In the genomic region with DNA sequence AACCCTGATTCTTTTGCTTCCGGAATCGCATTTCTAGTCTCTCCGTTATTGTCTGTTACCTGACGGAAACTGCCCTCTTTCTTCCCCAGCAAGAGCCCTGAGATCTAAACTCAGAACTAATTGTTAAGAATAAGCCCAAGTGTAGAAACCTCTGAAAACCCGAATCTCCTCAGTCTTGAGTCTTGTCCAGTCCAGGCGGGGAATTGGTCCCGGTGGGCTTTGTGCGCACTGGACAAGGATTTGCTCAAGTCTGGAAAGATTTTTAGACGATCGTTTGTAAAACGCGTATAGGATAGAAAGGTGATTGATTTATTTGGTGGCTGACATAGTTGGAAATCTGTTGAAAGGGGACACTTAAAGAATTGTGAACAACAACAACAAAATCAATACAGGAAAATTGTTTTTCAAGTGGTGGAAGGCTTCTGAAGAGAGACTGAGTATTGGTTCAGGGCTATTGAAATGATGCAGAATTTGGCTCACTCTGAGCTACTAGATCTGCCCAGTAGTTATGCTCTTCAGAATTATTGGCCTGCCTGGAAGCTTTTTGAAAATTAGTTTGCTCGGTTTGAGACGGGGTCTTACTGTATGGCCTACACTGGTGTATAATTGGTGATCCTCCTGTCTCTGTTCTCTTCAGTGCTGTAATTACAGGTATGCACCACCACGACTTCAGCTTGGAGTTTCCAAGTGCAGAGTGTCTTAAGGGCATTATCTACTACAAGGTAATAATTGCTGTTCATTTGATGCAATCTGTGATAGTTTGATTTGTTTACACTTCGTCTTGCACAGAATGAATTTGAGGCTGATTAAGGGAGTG, we compare ENCODE assay signal across 8 mouse cellular contexts. TPM values are rescaled to one million over a fixed set of nuclear protein-coding genes. Genes with fewer than 3 reads are reported as not detected.
DNase-seq lines count a peak whose midpoint lies in the region; ATAC-seq and TF ChIP-seq lines count a peak whose summit lies in the region.

No protein-coding gene starts in this region.

- peak overlapping the region; percentile 87 for H3K4me2 ChIP-seq in heart, embryonic 14.5 days (ENCODE audit: low read length)
- H3K4me2 ChIP-seq in forebrain, embryonic 11.5 days (ENCODE audit: low read depth, low read length, severe bottlenecking), result peak overlapping the region; percentile 63
- peak overlapping the region; percentile 76 for H3K4me2 ChIP-seq in liver, embryonic 11.5 days

- intact Hi-C loops in heart, postnatal 25 days (cut with DNase I), result loop anchor here (2.0 kb wide), 1 partner anchor 37 kb away; a partner anchor contains a TSS

- WGBS in heart, embryonic 14.5 days, result 7% methylated on average over 16 of the region's 16 CpGs
- 10% methylated on average over 16 of the region's 16 CpGs for WGBS in forebrain, embryonic 11.5 days
- WGBS in liver, embryonic 11.5 days, result 9% methylated on average over 16 of the region's 16 CpGs

- in situ Hi-C loops in ES-E14 (cut with MboI; ENCODE audit: low sequenced_read_pairs in 2 of 2, unreplicated experiment in 2 of 2), result no loop called here

- no peaks in the 10 kb centered on the region for H3K27me3 ChIP-seq in heart, embryonic 14.5 days (ENCODE audit: control insufficient read depth, insufficient read depth, low read length)
- H3K27me3 ChIP-seq in forebrain, embryonic 11.5 days (ENCODE audit: control insufficient read depth, insufficient read depth, low read length), result no peaks in the 10 kb centered on the region
- no peaks in the 10 kb centered on the region for H3K27me3 ChIP-seq in liver, embryonic 11.5 days (replicated peaks; ENCODE audit: control insufficient read depth, insufficient read depth, low read length)
- no peaks in the 10 kb centered on the region for H3K27me3 ChIP-seq in splenic B cell, adult 2 months (ENCODE audit: control insufficient read depth, insufficient read depth, low read length, poor library complexity, severe bottlenecking)

- peaks cover 12% of the 10 kb centered on the region; the same call in 1 of the 2 replicates for H3K36me3 ChIP-seq in heart, embryonic 14.5 days (ENCODE audit: control insufficient read depth, insufficient read depth, low read length)
- H3K36me3 ChIP-seq in ES-E14 (ENCODE audit: control insufficient read depth, insufficient read depth, low read length, poor library complexity, severe bottlenecking), result peaks cover 2% of the 10 kb centered on the region; the same call in 1 of the 2 replicates
- no peaks in the 10 kb centered on the region for H3K36me3 ChIP-seq in forebrain, embryonic 11.5 days (ENCODE audit: control insufficient read depth, insufficient read depth, low read length)
- H3K36me3 ChIP-seq in liver, embryonic 11.5 days (ENCODE audit: control insufficient read depth, insufficient read depth, low read length), result peaks cover 2% of the 10 kb centered on the region; the same call in 1 of the 2 replicates
- H3K36me3 ChIP-seq in splenic B cell, adult 2 months (ENCODE audit: control insufficient read depth, insufficient read depth, low read length, poor library complexity, severe bottlenecking), result no peaks in the 10 kb centered on the region; the same call in 1 of the 2 replicates

- H3K4me3 ChIP-seq in heart, embryonic 14.5 days (ENCODE audit: control insufficient read depth in 1 of 2, insufficient read depth in 1 of 2, low read depth in 1 of 2, low read length in 2 of 2), result peak overlapping the region; percentile 64 to 66
- peak overlapping the region; percentile 87 to 90 for H3K4me3 ChIP-seq in ES-E14 (ENCODE audit: insufficient read depth in 1 of 2, low read depth in 1 of 2, low read length in 2 of 2, poor library complexity in 1 of 2, severe bottlenecking in 1 of 2)
- peak overlapping the region; percentile 67 for H3K4me3 ChIP-seq in forebrain, embryonic 11.5 days (ENCODE audit: low read depth, low read length)
- peak overlapping the region; percentile 81 for H3K4me3 ChIP-seq in liver, embryonic 11.5 days (ENCODE audit: low read depth, low read length)

- peak overlapping the region; percentile 87 to 94 for H3K27ac ChIP-seq in heart, embryonic 14.5 days (replicated peaks in 1 of 2; ENCODE audit: control insufficient read depth in 1 of 2, insufficient read depth in 1 of 2, low read depth in 2 of 2, low read length in 2 of 2)
- H3K27ac ChIP-seq in ES-E14 (ENCODE audit: insufficient read depth, low read depth, low read length, poor library complexity, severe bottlenecking), result peak overlapping the region; percentile 91
- peak overlapping the region; percentile 79 for H3K27ac ChIP-seq in forebrain, embryonic 11.5 days (ENCODE audit: low read depth, low read length)
- H3K27ac ChIP-seq in liver, embryonic 11.5 days (ENCODE audit: low read depth, low read length), result peak overlapping the region; percentile 84

- no peak for DNase-seq in heart, postnatal 25 days (ENCODE audit: low spot score)
- DNase-seq in ES-E14 (ENCODE audit: low read depth, low spot score), result peak; percentile 21
- DNase-seq in forebrain, embryonic 11.5 days (ENCODE audit: low spot score), result no peak
- DNase-seq in liver, embryonic 11.5 days (ENCODE audit: low spot score), result no peak
- DNase-seq in splenic B cell, adult 2 months (ENCODE audit: low read depth, low spot score), result peak; percentile 33
- DNase-seq in urinary bladder, postnatal 4 days (ENCODE audit: low spot score in 2 of 2), result no peak
- DNase-seq in layer of hippocampus, adult 9-10 months (ENCODE audit: low spot score), result no peak

- peaks cover 2 to 10% of the 10 kb centered on the region in 2 experiments; a peak in 3 of 4 replicates for H3K4me1 ChIP-seq in heart, embryonic 14.5 days (ENCODE audit: control insufficient read depth in 2 of 2, insufficient read depth in 2 of 2, low read length in 2 of 2)
- H3K4me1 ChIP-seq in ES-E14 (ENCODE audit: control insufficient read depth in 2 of 2, insufficient read depth in 2 of 2, low read length in 2 of 2, poor library complexity in 1 of 2), result peaks cover 0 to 3% of the 10 kb centered on the region in 2 experiments; a peak in 1 of 4 replicates
- no peaks in the 10 kb centered on the region for H3K4me1 ChIP-seq in forebrain, embryonic 11.5 days (replicated peaks; ENCODE audit: control insufficient read depth, insufficient read depth, low read length)
- peaks cover 11% of the 10 kb centered on the region for H3K4me1 ChIP-seq in liver, embryonic 11.5 days (replicated peaks; ENCODE audit: control insufficient read depth, insufficient read depth, low read length)

- H3K9ac ChIP-seq in heart, embryonic 14.5 days (ENCODE audit: low read length), result peak overlapping the region; percentile 87
- H3K9ac ChIP-seq in ES-E14 (ENCODE audit: insufficient read depth, low read depth, low read length, poor library complexity, severe bottlenecking), result peak overlapping the region; percentile 88
- peak overlapping the region; percentile 74 for H3K9ac ChIP-seq in forebrain, embryonic 11.5 days (ENCODE audit: low read length)
- H3K9ac ChIP-seq in liver, embryonic 11.5 days (ENCODE audit: low read depth, low read length), result peak overlapping the region; percentile 76

- ATAC-seq in heart, embryonic 14.5 days (ENCODE audit: insufficient number of reproducible peaks, insufficient read depth, low FRiP score, low read depth), result peak; percentile 28; the same call in 1 of the 2 replicates
- ATAC-seq in forebrain, embryonic 11.5 days (replicated peaks; ENCODE audit: low FRiP score), result peak; percentile 18; the same call in 1 of the 2 replicates
- ATAC-seq in liver, embryonic 11.5 days (replicated peaks; ENCODE audit: low FRiP score), result no peak; the same call in 1 of the 2 replicates

- H3K9me3 ChIP-seq in heart, embryonic 14.5 days (ENCODE audit: control insufficient read depth, low read length), result no peaks in the 10 kb centered on the region
- H3K9me3 ChIP-seq in ES-E14 (ENCODE audit: control insufficient read depth, insufficient read depth, low read depth, low read length), result no peaks in the 10 kb centered on the region
- no peaks in the 10 kb centered on the region for H3K9me3 ChIP-seq in forebrain, embryonic 11.5 days (ENCODE audit: control insufficient read depth, low read length)
- H3K9me3 ChIP-seq in liver, embryonic 11.5 days (ENCODE audit: control insufficient read depth, low read length), result no peaks in the 10 kb centered on the region

TF ChIP-seq in ES-E14, 5 proteins besides CTCF, POLR2A, EP300 and RAD21:
- TF ChIP-seq CHD2 (IDR thresholded peaks at IDR 0.05; ENCODE audit: low read depth, low read length) (no peak), ZC3H11A (IDR thresholded peaks at IDR 0.05; ENCODE audit: borderline replicate concordance, low read depth, low read length) (no peak)

RNA-seq across cellular contexts. Expression of a gene that starts 0.7 kb away (rescaled TPM):
- 40.0 and 40.4 TPM in 2 replicates for polyA plus RNA-seq in heart, embryonic 14.5 days (2014; fragmentation: Nextera tagmentation; extraction: Ambion mirVana)
- total RNA-seq in heart, postnatal 25 days (2021), result 10 to 100 TPM; 10.5 to 13.2 TPM
- total RNA-seq in ES-E14 (2012; rRNA removed), result 12.2 and 15.5 TPM in 2 replicates
- polyA plus RNA-seq in forebrain, embryonic 11.5 days (2014; fragmentation: Nextera tagmentation; extraction: Ambion mirVana), result 106 and 112 TPM in 2 replicates
- polyA plus RNA-seq in liver, embryonic 11.5 days (2014; fragmentation: Nextera tagmentation; extraction: Ambion mirVana), result 33.9 TPM in 2 replicates

RNA-seq across cellular contexts. Expression of a gene that starts 32.5 kb away (rescaled TPM):
- 13.3 and 13.8 TPM in 2 replicates for polyA plus RNA-seq in heart, embryonic 14.5 days (2014; fragmentation: Nextera tagmentation; extraction: Ambion mirVana)
- 10 to 100 TPM; 14.3 to 16.2 TPM for total RNA-seq in heart, postnatal 25 days (2021)
- total RNA-seq in ES-E14 (2012; rRNA removed), result 9.8 and 10.5 TPM in 2 replicates
- 34.0 and 34.2 TPM in 2 replicates for polyA plus RNA-seq in forebrain, embryonic 11.5 days (2014; fragmentation: Nextera tagmentation; extraction: Ambion mirVana)
- 15.8 and 18.0 TPM in 2 replicates for polyA plus RNA-seq in liver, embryonic 11.5 days (2014; fragmentation: Nextera tagmentation; extraction: Ambion mirVana)

RNA-seq across cellular contexts. Expression of a gene that starts 38.1 kb away (rescaled TPM):
- polyA plus RNA-seq in heart, embryonic 14.5 days (2014; fragmentation: Nextera tagmentation; extraction: Ambion mirVana), result 10.3 and 10.4 TPM in 2 replicates
- 10 to 100 TPM in 1 of 2 experiments, 1 to 10 TPM in 1; 9.6 to 11.0 TPM for total RNA-seq in heart, postnatal 25 days (2021)
- total RNA-seq in ES-E14 (2012; rRNA removed), result 3.7 and 5.3 TPM in 2 replicates
- polyA plus RNA-seq in forebrain, embryonic 11.5 days (2014; fragmentation: Nextera tagmentation; extraction: Ambion mirVana), result 35.2 and 39.9 TPM in 2 replicates
- polyA plus RNA-seq in liver, embryonic 11.5 days (2014; fragmentation: Nextera tagmentation; extraction: Ambion mirVana), result 8.0 and 9.0 TPM in 2 replicates

RNA-seq across cellular contexts. Expression of a gene that starts 43.5 kb away (rescaled TPM):
- 242 and 254 TPM in 2 replicates for polyA plus RNA-seq in heart, embryonic 14.5 days (2014; fragmentation: Nextera tagmentation; extraction: Ambion mirVana)
- 100 to 1,000 TPM; 124 to 126 TPM for total RNA-seq in heart, postnatal 25 days (2021)
- total RNA-seq in ES-E14 (2012; rRNA removed), result 98.6 and 122 TPM in 2 replicates
- polyA plus RNA-seq in forebrain, embryonic 11.5 days (2014; fragmentation: Nextera tagmentation; extraction: Ambion mirVana), result 248 and 275 TPM in 2 replicates
- polyA plus RNA-seq in liver, embryonic 11.5 days (2014; fragmentation: Nextera tagmentation; extraction: Ambion mirVana), result 251 and 257 TPM in 2 replicates

RNA-seq across cellular contexts. Expression of a gene that starts 54.4 kb away (rescaled TPM):
- polyA plus RNA-seq in heart, embryonic 14.5 days (2014; fragmentation: Nextera tagmentation; extraction: Ambion mirVana), result 9.4 and 9.6 TPM in 2 replicates
- total RNA-seq in heart, postnatal 25 days (2021), result 1 to 10 TPM; 8.9 to 9.3 TPM
- 42.7 and 44.9 TPM in 2 replicates for total RNA-seq in ES-E14 (2012; rRNA removed)
- 24.0 and 24.1 TPM in 2 replicates for polyA plus RNA-seq in forebrain, embryonic 11.5 days (2014; fragmentation: Nextera tagmentation; extraction: Ambion mirVana)
- polyA plus RNA-seq in liver, embryonic 11.5 days (2014; fragmentation: Nextera tagmentation; extraction: Ambion mirVana), result 11.3 and 14.2 TPM in 2 replicates

Comparison
In these comparisons a context has a peak if more than half of its experiments do, and no peak if none do; other contexts are left out.
1. DNase-seq: peak in ES-E14 (single experiment) and splenic B cell, adult 2 months (single experiment); none in heart, postnatal 25 days (single experiment), forebrain, embryonic 11.5 days (single experiment), liver, embryonic 11.5 days (single experiment), urinary bladder, postnatal 4 days (0 of 2) and layer of hippocampus, adult 9-10 months (single experiment).
2. Peak in every context shown above with its lines, with median percentiles within 50 percentile points of each other: H3K27ac ChIP-seq, H3K4me2 ChIP-seq, H3K4me3 ChIP-seq and H3K9ac ChIP-seq.